Mouse (Mus musculus) liver, adult 2 months (tissue): Measurements from ENCODE around the gene Tmem265.

ENCODE experiments used
- CTCF ChIP-seq: fragments of 200-500 bp; IDR thresholded peaks from 2 replicates; pipeline ENCODE4 v1.5.1; 2011; ENCODE audit warnings: low read depth, low read length, control low read depth
- POLR2A ChIP-seq: fragments of 200-500 bp; IDR thresholded peaks from 2 replicates; pipeline ENCODE4 v1.6.1; 2011; ENCODE audit warnings: low read length, control low read depth; ENCODE audit not compliant: insufficient read depth; ENCODE audit errors: extremely low read depth

- TF ChIP-seq CTCF (no peak), POLR2A (no peak)
These were observed 12.9 kb downstream of the Tmem265 start for GRCm38 (mm10) chr7:127574115-127574514.
